Mouse (Mus musculus): Measurements from ENCODE around the gene Mpc2. TPM values are rescaled to one million over a fixed set of nuclear protein-coding genes. Genes with fewer than 3 reads are reported as not detected.
A peak's percentile ranks its signal among the peaks of the same experiment; 100 is the strongest.

Mpc2 gene
- polyA plus RNA-seq, 1 experiment from 2014 or later: 167 TPM

GRCm38 (mm10) chr1:165461681-165462080 is 1.2 kb downstream of the Mpc2 start:
- H3K27me3 ChIP-seq: no peaks in the 10 kb centered on the region
- H3K27ac ChIP-seq: peak overlapping the region; percentile 42; the same call in 1 of the 2 replicates
- WGBS: 1% methylated on average over 9 of the region's 9 CpGs
- H3K36me3 ChIP-seq (ENCODE audit: poor library complexity, severe bottlenecking): no peaks in the 10 kb centered on the region
- H3K4me3 ChIP-seq: peak overlapping the region; percentile 95
- H3K9me3 ChIP-seq (replicated peaks): no peaks in the 10 kb centered on the region
- peak overlapping the region; percentile 79 for H3K4me2 ChIP-seq
- peak overlapping the region; percentile 72 for H3K9ac ChIP-seq
- H3K4me1 ChIP-seq: peaks cover 21% of the 10 kb centered on the region
- ATAC-seq: no peak

- Histone ChIP-seq H3K4me1 (peaks cover 21% of the 10 kb centered on the region), H3K27ac (no peak overlapping the region), H3K9me3 (replicated peaks) (no peaks in the 10 kb centered on the region), H3K4me3 (no peak overlapping the region), H3K9ac (no peak overlapping the region), H3K4me2 (no peak overlapping the region), H3K27me3 (no peaks in the 10 kb centered on the region), H3K36me3 (ENCODE audit: poor library complexity, severe bottlenecking) (no peaks in the 10 kb centered on the region)
- WGBS: 69% methylated on average over 1 of the region's 1 CpGs
- no peak for ATAC-seq
Observed at GRCm38 (mm10) chr1:165462861-165463260, 2.4 kb downstream of the Mpc2 start.

GRCm38 (mm10) chr1:165464574-165464973 is 4.1 kb downstream of the Mpc2 start:
- WGBS: 94% methylated on average over 3 of the region's 3 CpGs
- Histone ChIP-seq H3K9ac (no peak overlapping the region), H3K27ac (no peak overlapping the region), H3K9me3 (replicated peaks) (no peaks in the 10 kb centered on the region), H3K4me2 (no peak overlapping the region), H3K27me3 (no peaks in the 10 kb centered on the region), H3K36me3 (ENCODE audit: poor library complexity, severe bottlenecking) (no peaks in the 10 kb centered on the region), H3K4me3 (no peak overlapping the region), H3K4me1 (peaks cover 13% of the 10 kb centered on the region)
- no peak for ATAC-seq

- Histone ChIP-seq H3K4me3 (no peak overlapping the region), H3K27ac (no peak overlapping the region), H3K9ac (no peak overlapping the region), H3K4me1 (no peaks in the 10 kb centered on the region), H3K4me2 (no peak overlapping the region), H3K9me3 (replicated peaks) (no peaks in the 10 kb centered on the region), H3K27me3 (no peaks in the 10 kb centered on the region), H3K36me3 (ENCODE audit: poor library complexity, severe bottlenecking) (no peaks in the 10 kb centered on the region)
- no peak for ATAC-seq
Observed at GRCm38 (mm10) chr1:165468971-165469370, 8.5 kb downstream of the Mpc2 start.

- H3K4me1 ChIP-seq: no peaks in the 10 kb centered on the region
- H3K27ac ChIP-seq: no peak overlapping the region
- H3K4me3 ChIP-seq: no peak overlapping the region
- ATAC-seq: no peak
- H3K9ac ChIP-seq: no peak overlapping the region
- H3K27me3 ChIP-seq: no peaks in the 10 kb centered on the region
- no peaks in the 10 kb centered on the region for H3K9me3 ChIP-seq (replicated peaks)
- H3K36me3 ChIP-seq (ENCODE audit: poor library complexity, severe bottlenecking): no peaks in the 10 kb centered on the region
- H3K4me2 ChIP-seq: no peak overlapping the region
Observed at GRCm38 (mm10) chr1:165469717-165470116, 9.3 kb downstream of the Mpc2 start.

GRCm38 (mm10) chr1:165471490-165471889 is 11.1 kb downstream of the Mpc2 start:
- Histone ChIP-seq H3K4me2 (no peak overlapping the region), H3K9me3 (replicated peaks) (no peaks in the 10 kb centered on the region), H3K4me1 (no peaks in the 10 kb centered on the region), H3K9ac (no peak overlapping the region), H3K27ac (no peak overlapping the region), H3K27me3 (no peaks in the 10 kb centered on the region), H3K4me3 (no peak overlapping the region), H3K36me3 (ENCODE audit: poor library complexity, severe bottlenecking) (no peaks in the 10 kb centered on the region)
- ATAC-seq: no peak
- WGBS: 97% methylated on average over 1 of the region's 1 CpGs

GRCm38 (mm10) chr1:165484688-165485233 is 24.3 kb downstream of the Mpc2 start, which contains the start of gene Adcy10:
Adcy10 (plus strand) TSS chr1:165485183.
- no peak for ATAC-seq
- Histone ChIP-seq H3K4me1 (no peaks in the 10 kb centered on the region), H3K4me3 (no peak within 1 kb of the TSS), H3K9me3 (replicated peaks) (no peaks in the 10 kb centered on the region), H3K9ac (no peak within 1 kb of the TSS), H3K27me3 (no peaks in the 10 kb centered on the region), H3K27ac (no peak within 1 kb of the TSS), H3K4me2 (no peak within 1 kb of the TSS), H3K36me3 (ENCODE audit: poor library complexity, severe bottlenecking) (peaks cover 17% of the 10 kb centered on the region)
- 94% methylated on average over 8 of the region's 8 CpGs for WGBS

- ATAC-seq: no peak
- no peak overlapping the region for H3K27ac ChIP-seq
- WGBS: 87% methylated on average over 2 of the region's 2 CpGs
- no peaks in the 10 kb centered on the region for H3K9me3 ChIP-seq (replicated peaks)
- no peaks in the 10 kb centered on the region for H3K27me3 ChIP-seq
- no peak overlapping the region for H3K9ac ChIP-seq
- no peak overlapping the region for H3K4me2 ChIP-seq
- no peak overlapping the region for H3K4me3 ChIP-seq
- peaks cover 9% of the 10 kb centered on the region for H3K36me3 ChIP-seq (ENCODE audit: poor library complexity, severe bottlenecking)
- no peaks in the 10 kb centered on the region for H3K4me1 ChIP-seq
Observed at GRCm38 (mm10) chr1:165486108-165486507, 25.7 kb downstream of the Mpc2 start.

- Histone ChIP-seq H3K4me2 (no peak overlapping the region), H3K27ac (no peak overlapping the region), H3K9me3 (replicated peaks) (no peaks in the 10 kb centered on the region), H3K27me3 (no peaks in the 10 kb centered on the region), H3K9ac (no peak overlapping the region), H3K4me1 (no peaks in the 10 kb centered on the region), H3K36me3 (ENCODE audit: poor library complexity, severe bottlenecking) (no peaks in the 10 kb centered on the region), H3K4me3 (no peak overlapping the region)
- WGBS: 84% methylated on average over 4 of the region's 4 CpGs
- ATAC-seq: no peak
Observed at GRCm38 (mm10) chr1:165489197-165489596, 28.8 kb downstream of the Mpc2 start.

GRCm38 (mm10) chr1:165498856-165499255 is 38.4 kb downstream of the Mpc2 start:
- no peaks in the 10 kb centered on the region for H3K36me3 ChIP-seq (ENCODE audit: poor library complexity, severe bottlenecking)
- H3K9ac ChIP-seq: no peak overlapping the region
- 15% methylated on average over 3 of the region's 3 CpGs for WGBS
- H3K27ac ChIP-seq: no peak overlapping the region
- no peaks in the 10 kb centered on the region for H3K9me3 ChIP-seq (replicated peaks)
- no peak for ATAC-seq
- H3K4me3 ChIP-seq: no peak overlapping the region
- no peak overlapping the region for H3K4me2 ChIP-seq
- no peaks in the 10 kb centered on the region for H3K4me1 ChIP-seq
- H3K27me3 ChIP-seq: no peaks in the 10 kb centered on the region

- Histone ChIP-seq H3K27me3 (no peaks in the 10 kb centered on the region), H3K9me3 (replicated peaks) (no peaks in the 10 kb centered on the region), H3K4me3 (no peak overlapping the region), H3K36me3 (ENCODE audit: poor library complexity, severe bottlenecking) (no peaks in the 10 kb centered on the region), H3K9ac (no peak overlapping the region), H3K27ac (no peak overlapping the region), H3K4me1 (no peaks in the 10 kb centered on the region), H3K4me2 (no peak overlapping the region)
- no peak for ATAC-seq
- WGBS: 68% methylated on average over 10 of the region's 10 CpGs
Observed at GRCm38 (mm10) chr1:165503307-165504024, 43.0 kb downstream of the Mpc2 start.

- Histone ChIP-seq H3K4me2 (no peak overlapping the region), H3K9me3 (replicated peaks) (no peaks in the 10 kb centered on the region), H3K9ac (no peak overlapping the region), H3K27me3 (no peaks in the 10 kb centered on the region), H3K36me3 (ENCODE audit: poor library complexity, severe bottlenecking) (no peaks in the 10 kb centered on the region), H3K4me3 (no peak overlapping the region), H3K4me1 (no peaks in the 10 kb centered on the region), H3K27ac (no peak overlapping the region)
- ATAC-seq: no peak
- WGBS: 90% methylated on average over 6 of the region's 6 CpGs
Observed at GRCm38 (mm10) chr1:165506303-165506702, 45.9 kb downstream of the Mpc2 start.

GRCm38 (mm10) chr1:165510161-165510560 is 49.7 kb downstream of the Mpc2 start:
- no peak for ATAC-seq
- Histone ChIP-seq H3K4me2 (no peak overlapping the region), H3K4me1 (no peaks in the 10 kb centered on the region), H3K9ac (no peak overlapping the region), H3K27me3 (no peaks in the 10 kb centered on the region), H3K9me3 (replicated peaks) (no peaks in the 10 kb centered on the region), H3K4me3 (no peak overlapping the region), H3K27ac (no peak overlapping the region), H3K36me3 (ENCODE audit: poor library complexity, severe bottlenecking) (no peaks in the 10 kb centered on the region)
- 90% methylated on average over 6 of the region's 6 CpGs for WGBS

All from forebrain, embryonic 13.5 days (tissue).